Mouse (Mus musculus): ENCODE results near the gene Apoc3.

Apoc3 gene

DNA sequence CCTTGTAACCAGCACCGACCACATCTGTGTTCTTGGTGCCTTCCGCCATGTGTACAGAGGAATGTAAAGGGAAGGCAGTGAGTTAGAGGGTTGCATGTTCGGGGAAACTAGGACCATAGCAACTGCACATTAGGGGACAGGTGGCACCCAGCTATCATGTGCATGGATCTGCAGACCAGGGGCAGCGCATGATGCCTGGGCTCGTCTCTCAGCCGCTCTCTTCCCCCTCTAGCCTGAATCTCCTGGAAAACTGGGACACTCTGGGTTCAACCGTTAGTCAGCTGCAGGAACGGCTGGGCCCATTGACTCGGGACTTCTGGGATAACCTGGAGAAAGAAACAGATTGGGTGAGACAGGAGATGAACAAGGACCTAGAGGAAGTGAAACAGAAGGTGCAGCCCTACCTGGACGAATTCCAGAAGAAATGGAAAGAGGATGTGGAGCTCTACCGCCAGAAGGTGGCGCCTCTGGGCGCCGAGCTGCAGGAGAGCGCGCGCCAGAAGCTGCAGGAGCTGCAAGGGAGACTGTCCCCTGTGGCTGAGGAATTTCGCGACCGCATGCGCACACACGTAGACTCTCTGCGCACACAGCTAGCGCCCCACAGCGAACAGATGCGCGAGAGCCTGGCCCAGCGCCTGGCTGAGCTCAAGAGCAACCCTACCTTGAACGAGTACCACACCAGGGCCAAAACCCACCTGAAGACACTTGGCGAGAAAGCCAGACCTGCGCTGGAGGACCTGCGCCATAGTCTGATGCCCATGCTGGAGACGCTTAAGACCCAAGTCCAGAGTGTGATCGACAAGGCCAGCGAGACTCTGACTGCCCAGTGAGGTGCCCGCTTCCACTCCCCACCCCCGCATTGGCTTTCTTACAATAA, 5.6 kb downstream of the Apoc3 start:
- DNase-seq, result peak; percentile 95

DNA sequence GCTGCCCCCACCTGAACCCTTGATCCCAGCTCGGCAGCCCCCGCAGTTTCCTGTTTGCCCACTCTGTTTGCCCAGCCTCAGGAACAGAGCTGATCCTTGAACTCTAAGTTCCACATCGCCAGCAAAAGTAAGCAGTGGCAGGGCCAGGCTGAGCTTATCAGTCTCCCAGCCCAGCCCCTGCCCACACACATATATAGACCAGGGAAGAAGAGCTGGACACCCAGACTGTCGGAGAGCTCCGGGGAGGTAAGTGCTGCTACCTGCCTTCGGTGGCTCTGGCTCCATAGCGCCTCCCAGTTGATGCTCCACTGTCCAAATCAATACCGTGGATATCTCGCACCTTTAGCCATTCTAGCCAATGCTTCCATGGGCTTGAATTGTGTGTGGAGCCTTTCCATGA, 6.9 kb downstream of the Apoc3 start, which contains the start of gene Apoa1:
Gene Apoa1 (plus strand): TSS at position 90 of the 400 bp plus-strand sequence.
- DNase-seq, result no peak

DNA sequence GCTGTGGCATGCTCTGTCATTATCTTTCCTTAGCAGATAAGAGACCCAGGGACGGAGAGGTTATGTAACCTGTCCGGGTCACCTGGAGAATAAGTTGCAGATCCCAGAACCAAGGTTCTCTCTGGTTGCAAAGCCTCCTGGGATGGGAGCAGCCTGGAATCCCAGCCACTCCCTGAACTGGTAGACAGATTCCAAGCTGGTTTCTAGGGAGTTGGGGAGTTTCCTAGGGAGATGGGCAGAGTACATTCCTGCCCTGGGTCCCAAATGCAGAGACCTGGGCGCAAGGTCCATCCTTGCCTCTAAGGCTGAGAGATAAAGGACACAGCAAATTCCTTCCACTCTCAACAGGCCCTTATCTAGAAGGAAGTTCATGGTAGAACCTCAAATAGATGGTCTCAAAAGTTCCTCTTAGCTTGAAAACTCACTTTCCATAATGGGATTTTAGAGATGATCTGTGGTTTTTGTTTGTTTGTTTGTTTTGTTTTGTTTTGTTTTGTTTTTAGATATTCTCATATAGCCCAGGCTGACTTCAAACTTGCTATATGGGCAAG, 8.3 kb downstream of the Apoc3 start:
- no peak for DNase-seq

DNA sequence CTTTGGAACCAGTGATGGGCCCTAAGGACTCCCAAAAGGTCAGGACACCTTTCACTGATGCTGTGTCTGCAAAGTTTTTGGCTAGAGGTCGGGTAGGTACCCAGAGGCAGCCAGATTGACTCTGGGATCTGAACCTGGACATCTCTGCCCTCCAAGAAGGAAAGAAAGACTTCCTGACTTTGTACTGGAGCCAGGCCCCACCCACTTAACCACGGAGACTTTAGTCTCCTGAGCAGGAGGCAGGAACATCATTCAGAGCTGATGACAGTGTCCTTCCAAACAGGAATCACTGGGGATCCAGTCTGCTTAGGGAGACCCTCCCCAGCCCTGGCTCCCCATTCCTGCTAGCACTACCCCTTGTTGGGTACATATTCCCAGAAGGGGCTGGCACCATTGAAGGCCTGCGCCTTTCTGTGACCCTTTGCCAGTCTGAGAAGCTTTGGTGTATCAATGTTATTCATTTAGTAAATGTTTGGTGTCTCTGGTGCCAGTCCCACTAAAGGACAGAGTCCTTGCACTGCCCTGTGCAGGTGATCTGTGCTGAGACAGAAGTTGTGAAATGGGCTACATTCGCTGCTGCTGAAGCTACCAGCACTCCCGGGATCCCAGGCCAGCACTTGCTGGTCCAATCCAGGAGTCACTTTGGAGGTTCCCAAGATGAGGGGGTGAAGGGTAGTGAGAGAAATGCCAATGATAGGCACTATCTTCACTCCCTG, 10.3 kb downstream of the Apoc3 start:
- no peak for DNase-seq

DNA sequence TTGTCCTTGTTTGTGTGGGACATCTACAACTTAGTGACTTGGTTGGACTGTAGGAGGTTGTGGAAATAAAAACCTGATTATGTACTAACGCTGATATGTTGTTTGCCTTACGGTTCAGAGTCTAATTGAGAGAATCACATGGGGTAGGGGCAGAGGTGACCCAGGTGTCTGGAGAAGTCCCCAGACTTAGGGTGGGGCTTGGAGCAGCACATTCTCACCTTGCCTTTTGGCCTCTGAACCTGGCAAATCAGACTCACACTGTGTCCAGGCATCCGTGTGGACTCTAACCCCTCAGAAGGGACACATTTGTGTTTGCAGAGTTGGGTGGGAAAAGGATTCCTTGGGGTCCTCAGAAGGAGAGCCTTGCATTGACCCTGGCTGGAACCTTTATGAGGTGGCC, 11.3 kb downstream of the Apoc3 start:
- no peak for DNase-seq

DNA sequence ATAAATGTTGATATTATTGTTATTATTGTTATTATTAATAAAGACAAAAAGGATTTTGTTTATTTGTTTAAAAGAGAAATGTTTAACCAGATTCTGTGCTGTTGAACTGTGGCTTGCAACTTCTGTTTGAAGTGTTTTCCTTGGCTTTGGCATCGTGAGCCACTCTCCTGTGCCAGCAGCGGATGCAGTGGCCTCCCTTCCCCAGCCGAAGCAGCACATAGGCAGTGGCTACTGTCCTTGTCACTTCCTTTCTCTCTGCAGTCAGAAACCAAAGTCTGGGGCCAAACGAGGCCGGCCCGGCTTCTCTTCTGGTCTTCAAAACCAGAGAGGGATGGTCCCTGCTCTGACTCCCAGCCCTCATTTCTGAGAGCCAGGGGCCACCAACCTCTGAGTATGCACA, 12.3 kb downstream of the Apoc3 start:
- no peak for DNase-seq

DNA sequence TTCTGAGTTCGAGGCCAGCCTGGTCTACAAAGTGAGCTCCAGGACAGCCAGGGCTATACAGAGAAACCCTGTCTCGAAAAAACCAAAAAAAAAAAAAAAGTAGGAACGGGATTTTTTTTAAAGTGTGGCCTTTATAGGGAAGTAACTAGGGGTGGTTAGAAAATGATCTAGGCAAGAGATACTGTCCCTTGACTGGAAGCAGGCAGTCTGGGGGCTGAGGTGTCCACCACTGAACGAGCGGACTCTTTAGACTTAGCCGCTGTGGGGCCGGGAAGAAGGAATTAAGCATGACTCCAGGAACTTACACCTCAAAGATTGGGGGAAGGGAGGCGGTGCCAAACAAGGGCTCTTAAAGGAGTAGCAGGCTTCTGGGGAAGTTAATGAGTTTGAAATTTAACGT, 17.3 kb downstream of the Apoc3 start:
- no peak for DNase-seq

DNA sequence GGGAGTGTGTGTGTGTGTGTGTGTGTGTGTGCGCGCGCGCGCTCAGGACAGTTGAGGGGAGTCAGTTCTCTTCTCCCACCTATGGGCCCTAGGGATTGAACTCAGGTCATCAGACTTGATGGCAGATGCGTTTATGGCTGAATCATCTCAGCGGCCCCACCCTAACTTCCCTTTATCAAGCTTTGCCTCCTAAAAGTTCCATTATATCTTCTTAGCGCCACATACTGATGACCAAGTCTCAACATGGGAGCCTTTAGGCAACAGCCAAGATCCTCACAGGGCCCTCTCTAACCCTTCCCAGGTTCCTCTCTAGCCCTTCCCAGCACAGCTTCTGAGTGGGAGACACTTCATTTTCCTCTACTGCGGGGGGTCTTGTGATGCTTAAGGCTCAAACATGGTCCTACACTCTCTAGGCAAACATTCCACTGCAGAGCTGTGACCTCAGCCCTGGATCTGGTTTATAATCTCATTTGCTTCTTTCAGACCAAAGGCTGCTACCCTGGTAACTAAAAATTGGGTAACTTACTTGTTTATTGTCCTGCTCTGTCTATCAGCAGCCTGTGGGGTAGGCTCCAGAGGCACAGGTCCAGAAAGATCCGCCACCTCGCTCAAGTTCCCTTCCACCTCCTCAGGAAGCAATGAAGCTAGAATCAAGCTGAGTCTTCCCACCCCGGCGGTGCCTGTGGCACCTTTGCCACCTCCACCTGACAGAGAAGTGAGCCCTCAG, 18.5 kb downstream of the Apoc3 start:
- no peak for DNase-seq

DNA sequence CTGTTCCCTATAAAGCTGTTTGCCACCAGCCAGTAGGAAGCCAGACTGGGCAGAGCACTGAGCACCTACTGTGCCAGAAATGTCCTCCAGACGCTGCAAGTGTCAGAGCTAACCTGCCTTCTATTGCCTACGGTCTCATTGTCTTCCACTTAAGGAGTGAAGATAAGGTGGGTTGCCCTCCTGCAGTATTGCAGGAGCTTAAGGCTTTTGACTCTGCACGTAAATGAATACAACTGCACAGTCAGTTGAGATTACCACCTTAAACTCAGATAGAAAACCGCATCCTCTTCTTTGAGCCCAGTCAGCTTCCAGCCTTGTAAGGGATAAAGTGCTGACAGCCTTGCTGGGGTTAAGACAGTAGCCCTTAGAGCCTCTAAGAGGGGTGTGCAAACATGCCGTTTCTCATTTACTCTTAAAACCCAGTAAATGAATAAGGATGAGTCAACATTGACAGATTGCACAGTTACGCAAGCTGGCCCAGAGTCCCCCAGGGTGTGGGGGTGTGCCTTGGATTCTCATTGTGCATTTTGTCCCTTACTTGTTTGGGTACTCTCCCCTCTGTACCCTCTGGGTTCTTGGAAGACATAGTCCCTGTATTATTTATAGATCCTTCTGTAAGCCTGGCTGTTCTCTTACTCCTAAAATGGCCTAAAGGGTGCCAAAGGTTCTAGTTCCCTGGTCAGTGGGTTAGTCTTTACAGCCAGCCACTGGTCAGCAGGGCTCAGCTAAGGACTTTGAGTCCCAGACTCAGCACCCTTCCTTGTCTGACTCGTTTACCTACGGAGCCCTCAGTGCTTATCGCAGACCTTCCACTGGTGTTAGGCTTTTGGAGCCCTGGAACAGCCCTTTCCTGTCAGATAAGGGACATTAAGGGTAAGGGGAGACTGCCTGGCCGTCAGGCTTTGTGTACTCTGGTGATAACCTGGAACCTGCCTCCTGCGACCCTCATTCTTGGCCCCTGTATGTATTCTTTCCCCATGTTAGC, 19.8 kb downstream of the Apoc3 start:
- peak; percentile 59 for DNase-seq

DNA sequence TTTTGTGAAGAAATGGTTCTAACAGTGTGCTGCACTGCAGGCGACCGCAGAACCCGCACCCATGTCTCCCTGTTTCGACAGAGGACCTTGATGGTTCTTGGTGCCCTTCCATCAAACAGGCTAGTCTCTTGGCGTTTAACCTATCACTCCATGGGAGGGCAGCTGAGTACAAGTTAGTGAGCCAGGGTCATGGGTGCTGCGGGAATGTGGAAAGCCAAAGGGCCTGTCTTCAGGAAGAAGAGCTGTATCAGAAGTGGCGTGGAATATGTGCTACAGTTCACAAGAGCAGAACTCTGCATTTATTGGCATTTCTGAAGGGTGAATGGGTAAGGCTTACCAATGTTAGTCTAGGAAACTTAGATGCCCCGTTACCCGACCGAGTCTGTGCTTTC, 20.5 kb downstream of the Apoc3 start:
- no peak for DNase-seq

DNA sequence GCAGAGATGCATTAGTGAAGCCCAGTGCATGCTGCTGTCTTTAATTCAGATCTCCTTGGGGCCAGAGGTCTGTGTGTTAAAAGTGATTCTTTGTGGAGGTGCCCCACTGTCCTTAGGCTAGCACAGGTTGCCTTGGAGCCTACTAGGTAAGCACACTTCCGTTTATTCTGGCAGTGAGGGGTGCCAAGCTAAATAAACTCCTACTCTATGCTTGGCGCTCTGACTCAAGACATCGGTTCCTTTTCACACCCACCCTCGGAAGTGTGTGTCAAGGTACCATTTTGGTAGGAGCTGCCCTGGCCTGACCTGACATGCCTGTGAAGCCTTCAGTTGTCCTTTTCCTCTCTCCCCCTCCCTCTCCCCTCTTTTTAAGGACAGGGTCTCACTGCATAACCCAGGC, 21.2 kb downstream of the Apoc3 start:
- no peak for DNase-seq

DNA sequence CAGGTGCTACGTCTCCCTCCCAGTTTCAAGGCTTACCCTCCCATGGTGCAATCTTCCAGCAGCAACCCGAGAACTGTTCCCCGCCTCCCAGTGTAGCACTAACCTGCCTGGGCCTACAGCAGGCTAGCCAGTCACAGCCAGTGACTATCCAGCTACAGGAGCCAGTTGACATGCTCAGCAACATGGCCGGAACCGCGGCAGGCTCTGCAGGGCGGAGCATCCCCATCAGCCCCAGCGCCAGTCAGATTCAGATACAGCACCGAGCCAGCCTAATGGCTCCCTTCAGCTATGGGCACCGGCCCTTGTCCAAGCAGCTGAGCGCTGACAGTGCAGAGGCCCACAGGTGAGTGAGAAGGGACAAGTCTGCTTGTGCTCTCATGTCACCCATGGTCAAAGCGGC, 25.0 kb downstream of the Apoc3 start:
- DNase-seq, result no peak

DNA sequence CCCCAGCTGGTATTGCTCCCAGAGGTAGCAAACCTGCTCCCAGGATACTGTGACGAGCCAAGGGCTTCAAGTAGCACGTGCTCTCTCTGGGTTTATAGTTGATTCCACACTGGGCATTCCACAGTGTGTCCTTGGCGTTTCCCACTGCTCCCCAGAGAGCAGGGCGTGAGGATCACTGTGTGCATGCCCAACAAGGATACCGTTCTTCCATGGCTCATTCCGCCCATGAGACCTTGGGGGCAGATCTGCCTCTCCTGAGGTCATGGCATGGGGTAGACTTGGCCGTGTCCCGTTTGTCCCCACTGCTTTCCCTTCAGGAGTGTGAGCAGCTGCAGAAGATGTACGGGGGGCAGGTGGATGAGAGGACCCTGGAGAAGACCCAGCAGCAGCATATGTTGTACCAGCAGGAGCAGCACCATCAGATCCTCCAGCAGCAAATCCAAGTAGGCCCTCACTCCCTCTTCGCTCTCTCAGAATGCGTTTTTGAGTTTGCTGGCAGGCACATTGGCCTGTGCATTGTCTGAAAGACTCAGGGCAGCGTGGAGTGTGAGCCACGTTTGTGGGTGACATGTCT, 26.9 kb downstream of the Apoc3 start:
- peak; percentile 64 for DNase-seq

DNA sequence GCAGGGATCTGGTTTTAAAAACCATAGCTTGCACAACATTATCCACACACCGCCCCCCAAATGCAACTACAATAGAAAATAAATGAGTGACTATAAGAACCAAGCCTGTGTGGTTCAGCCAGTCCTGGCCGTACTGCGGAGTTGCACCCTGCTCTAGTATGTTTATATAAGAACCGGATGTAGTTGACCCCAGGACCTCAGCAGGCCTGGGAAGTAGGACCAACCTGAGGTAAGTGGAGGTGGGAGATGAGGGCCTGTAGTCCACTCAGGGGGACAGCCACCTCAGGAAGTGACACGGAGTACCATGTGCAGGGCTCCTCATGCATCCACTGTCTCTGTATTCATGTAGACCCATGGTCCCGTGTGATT, 28.0 kb downstream of the Apoc3 start:
- DNase-seq, result no peak

DNA sequence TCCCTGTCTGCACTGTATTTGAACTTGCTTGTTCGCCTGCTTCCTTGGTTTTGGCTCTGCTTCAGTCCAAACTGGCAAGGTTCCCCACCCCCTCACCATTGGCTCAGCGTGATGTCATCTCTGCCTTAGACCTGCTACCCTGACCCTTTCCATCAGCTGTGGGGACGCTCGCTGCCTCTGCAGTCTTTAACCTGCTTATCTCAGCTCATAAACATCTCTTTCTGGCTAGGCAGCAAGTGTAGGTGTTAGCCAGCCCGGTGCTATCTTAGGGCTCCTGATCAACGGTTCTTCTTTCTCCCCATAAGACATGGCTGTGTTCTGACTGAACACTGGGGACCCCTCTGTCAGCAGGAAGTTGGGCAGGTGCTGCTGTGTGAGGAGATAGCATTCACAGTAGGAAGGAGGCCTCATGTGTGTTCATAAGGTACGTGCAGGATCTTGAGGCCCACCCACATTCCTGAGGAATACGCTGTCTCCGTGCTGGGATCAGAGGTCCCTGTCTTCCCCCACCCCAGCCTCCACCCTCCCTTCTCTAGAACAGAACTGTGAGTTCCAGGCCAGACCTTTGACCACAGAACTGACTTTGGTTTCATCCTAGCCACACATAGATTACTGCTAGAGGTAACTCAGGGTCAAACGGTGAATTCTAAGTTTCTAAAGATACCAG, 28.5 kb downstream of the Apoc3 start:
- DNase-seq, result no peak

DNA sequence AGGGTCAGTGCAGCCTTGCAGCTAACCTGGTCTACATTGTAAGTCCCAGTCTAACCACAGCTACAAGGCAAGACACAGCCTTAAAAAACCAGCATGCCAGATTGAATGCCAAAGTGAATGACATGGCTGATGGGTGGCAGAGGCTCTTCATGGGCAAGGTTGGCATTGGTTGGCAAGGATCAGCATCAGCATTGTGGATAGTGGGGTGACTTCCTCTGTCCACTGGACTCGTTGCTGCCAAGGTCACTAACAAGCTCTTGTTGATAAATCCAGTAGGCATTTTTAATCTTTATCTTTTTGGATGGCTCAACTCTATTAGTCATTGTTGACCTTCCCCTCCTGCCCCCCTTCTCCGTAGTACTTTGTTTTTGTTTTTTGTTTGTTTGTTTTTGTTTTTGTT, 35.8 kb downstream of the Apoc3 start:
- no peak for DNase-seq

DNA sequence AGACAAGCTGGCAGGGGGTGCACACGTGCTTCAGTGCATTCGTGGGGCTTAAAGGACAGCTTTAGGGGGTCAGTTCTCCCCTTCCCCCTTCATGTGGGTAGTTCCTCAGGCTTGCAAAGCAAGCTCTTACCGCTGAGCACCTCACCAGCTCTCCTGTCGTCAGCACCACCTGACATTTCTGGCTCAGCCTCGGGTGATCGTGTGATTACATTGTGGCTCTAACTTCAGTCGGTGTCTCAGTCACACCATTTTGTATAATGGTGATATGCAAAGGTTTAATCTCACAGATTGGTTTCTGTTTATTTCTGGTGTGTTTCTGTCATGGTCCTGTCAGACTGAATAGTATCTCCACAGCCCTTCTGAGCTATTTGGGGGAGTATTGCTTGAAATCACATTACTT, 36.5 kb downstream of the Apoc3 start:
- DNase-seq, result no peak

DNA sequence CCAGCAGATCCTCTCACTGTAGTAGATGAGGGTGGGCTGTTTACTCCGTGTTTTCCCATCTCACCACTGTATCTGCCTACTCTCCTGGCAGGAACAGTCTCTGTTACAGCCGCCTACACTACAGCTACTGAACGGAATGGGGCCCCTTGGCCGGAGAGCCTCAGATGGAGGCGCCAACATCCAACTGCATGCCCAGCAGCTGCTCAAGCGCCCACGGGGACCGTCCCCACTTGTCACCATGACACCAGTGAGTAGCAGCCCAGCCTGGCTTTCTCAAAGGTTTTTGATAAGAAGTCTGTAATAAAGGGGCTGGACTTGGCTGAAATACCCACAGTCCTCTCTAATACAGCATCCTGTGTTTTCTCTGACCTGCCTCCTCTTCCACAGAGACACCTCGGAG, 37.0 kb downstream of the Apoc3 start:
- no peak for DNase-seq

DNA sequence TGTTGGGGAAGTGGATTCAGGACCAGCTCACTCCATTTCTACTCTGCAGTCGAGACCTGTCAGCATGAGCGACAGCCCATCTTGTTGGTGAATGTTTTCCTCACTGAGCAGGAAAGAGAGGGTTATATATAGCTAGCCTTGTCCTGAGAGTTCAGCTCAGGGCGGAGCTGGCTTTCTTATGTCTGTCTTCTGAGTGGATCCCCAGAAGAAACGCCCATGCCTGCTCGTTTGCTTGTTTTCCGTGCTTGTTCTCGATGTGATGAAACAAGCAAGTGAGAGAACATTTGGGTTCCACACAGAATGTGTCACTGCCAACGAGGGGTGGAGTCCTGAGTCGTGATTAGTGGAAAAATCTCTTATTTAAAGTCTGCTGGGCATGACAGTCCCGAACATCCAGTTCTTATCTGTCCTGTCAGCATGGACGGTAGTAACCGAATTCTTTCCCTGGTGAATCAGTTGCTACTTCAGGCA, 38.7 kb downstream of the Apoc3 start:
- DNase-seq, result no peak

DNA sequence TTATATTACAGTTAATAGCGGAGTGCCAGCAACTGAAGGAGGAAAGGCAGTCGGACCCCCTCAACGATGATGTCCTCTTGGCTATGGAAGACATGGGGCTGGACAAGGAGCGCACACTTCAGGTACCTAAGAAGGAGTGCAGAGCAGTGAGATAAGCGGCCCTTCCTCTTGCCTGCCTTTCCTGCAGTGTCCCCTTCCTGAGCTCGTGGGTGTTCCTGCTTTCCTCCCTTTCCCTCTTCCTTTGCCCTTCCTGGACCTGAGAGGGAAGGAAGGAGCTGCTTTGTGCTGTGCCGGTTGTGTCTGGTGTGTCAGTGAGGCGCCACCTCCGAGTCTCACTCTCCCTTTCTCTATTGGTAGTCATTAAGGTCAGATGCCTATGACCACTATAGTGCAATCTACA, 40.6 kb downstream of the Apoc3 start:
- DNase-seq, result no peak

DNA sequence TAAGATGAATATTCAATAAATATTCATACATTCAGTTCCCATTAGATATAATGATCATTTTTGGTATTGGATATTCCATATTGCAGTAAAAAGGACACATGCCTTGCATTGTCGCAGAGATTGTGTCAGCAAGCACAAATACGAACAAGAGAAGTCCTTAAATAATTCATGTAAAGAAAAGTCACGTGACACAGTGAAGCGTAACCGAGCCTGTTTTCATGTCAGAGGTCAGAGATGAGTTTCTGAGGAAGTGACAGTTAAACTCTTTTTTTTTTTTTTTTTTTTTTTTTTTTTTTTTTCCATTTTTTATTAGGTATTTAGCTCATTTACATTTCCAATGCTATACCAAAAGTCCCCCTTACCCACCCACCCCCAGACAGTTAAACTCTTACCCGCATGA, 42.8 kb downstream of the Apoc3 start:
- no peak for DNase-seq

Data from cerebellum, adult 11-12 months (tissue).